Mouse (Mus musculus): Measurements from ENCODE around the gene Olfr1306. TPM values are rescaled to one million over a fixed set of nuclear protein-coding genes. Genes with fewer than 3 reads are reported as not detected.

Olfr1306 gene
- polyA plus RNA-seq (2014; fragmentation: Nextera tagmentation; extraction: Ambion mirVana) = not detected in 2 replicates

GRCm38 (mm10) chr2:111916171-111916570 is at the start of gene Olfr1306:
Gene Olfr1306, minus strand, starts transcription at chr2:111916271.
- WGBS = 87% methylated on average over 1 of the region's 1 CpGs
- DNase-seq (ENCODE audit: low spot score) = no peak

GRCm38 (mm10) chr2:111964844-111965243 is 48.8 kb upstream of the Olfr1306 start, which contains the start of gene Olfr1308:
Gene Olfr1308, minus strand, starts transcription at chr2:111964944.
- H3K4me2 ChIP-seq (ENCODE audit: low read depth, severe bottlenecking) = no peak within 1 kb of the TSS
- no peak within 1 kb of the TSS for H3K9ac ChIP-seq (ENCODE audit: low read length)
- H3K4me1 ChIP-seq (ENCODE audit: control insufficient read depth, insufficient read depth, low read length) = no peaks in the 10 kb centered on the region
- 68% methylated on average over 1 of the region's 1 CpGs for WGBS
- no peak within 1 kb of the TSS for H3K27ac ChIP-seq (replicated peaks; ENCODE audit: low read depth, low read length)
- no peak for ATAC-seq (ENCODE audit: insufficient number of reproducible peaks, low FRiP score, low TSS enrichment, low read depth)
- H3K9me3 ChIP-seq (ENCODE audit: control insufficient read depth, low read length) = no peaks in the 10 kb centered on the region
- DNase-seq (ENCODE audit: low spot score) = no peak
- no peaks in the 10 kb centered on the region for H3K36me3 ChIP-seq (ENCODE audit: control insufficient read depth, insufficient read depth, low read length)
- no peaks in the 10 kb centered on the region for H3K27me3 ChIP-seq (ENCODE audit: control insufficient read depth, insufficient read depth, low read length)
- H3K4me3 ChIP-seq (ENCODE audit: low read depth, low read length) = no peak within 1 kb of the TSS

More at GRCm38 (mm10) chr2:111916171-111916570, at the start of gene Olfr1306:
- no peaks in the 10 kb centered on the region for H3K36me3 ChIP-seq (ENCODE audit: control insufficient read depth, insufficient read depth, low read length)
- H3K4me1 ChIP-seq (ENCODE audit: control insufficient read depth, insufficient read depth, low read length) = no peaks in the 10 kb centered on the region
- H3K27ac ChIP-seq (replicated peaks; ENCODE audit: low read depth, low read length) = no peak within 1 kb of the TSS
- H3K9ac ChIP-seq (ENCODE audit: low read length) = no peak within 1 kb of the TSS
- H3K4me3 ChIP-seq (ENCODE audit: low read depth, low read length) = no peak within 1 kb of the TSS
- no peak within 1 kb of the TSS for H3K4me2 ChIP-seq (ENCODE audit: low read depth, severe bottlenecking)
- peaks cover 2% of the 10 kb centered on the region; the same call in 1 of the 2 replicates for H3K9me3 ChIP-seq (ENCODE audit: control insufficient read depth, low read length)
- no peaks in the 10 kb centered on the region for H3K27me3 ChIP-seq (ENCODE audit: control insufficient read depth, insufficient read depth, low read length)
- no peak for ATAC-seq (ENCODE audit: insufficient number of reproducible peaks, low FRiP score, low TSS enrichment, low read depth)

DNA sequence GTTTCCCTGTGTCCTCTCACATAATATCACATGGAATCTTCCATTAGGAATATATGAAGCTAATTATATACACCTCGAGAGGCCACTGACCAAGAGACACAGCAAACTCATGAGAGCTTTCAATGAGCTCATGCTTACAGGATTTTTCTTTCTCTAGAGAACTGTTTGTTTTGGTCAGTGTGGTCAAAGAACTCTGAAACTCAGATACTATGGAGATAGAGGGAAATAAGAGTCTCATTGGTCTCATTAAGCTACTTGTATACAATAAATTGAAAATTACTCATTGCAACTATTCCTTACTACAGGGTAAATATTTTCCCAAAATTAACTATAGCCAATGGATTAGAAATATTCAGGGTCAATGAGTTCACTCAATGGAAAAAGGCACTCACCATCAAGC is 33.3 kb upstream of the Olfr1306 start, which contains the start of gene Olfr1307:
Gene Olfr1307, minus strand, starts transcription at position 101 of the 400 bp plus-strand sequence.
- no peak within 1 kb of the TSS for H3K4me3 ChIP-seq (ENCODE audit: low read depth, low read length)
- H3K4me1 ChIP-seq (ENCODE audit: control insufficient read depth, insufficient read depth, low read length) = no peaks in the 10 kb centered on the region
- no peak within 1 kb of the TSS for H3K4me2 ChIP-seq (ENCODE audit: low read depth, severe bottlenecking)
- no peaks in the 10 kb centered on the region for H3K36me3 ChIP-seq (ENCODE audit: control insufficient read depth, insufficient read depth, low read length)
- no peaks in the 10 kb centered on the region for H3K9me3 ChIP-seq (ENCODE audit: control insufficient read depth, low read length)
- ATAC-seq (ENCODE audit: insufficient number of reproducible peaks, low FRiP score, low TSS enrichment, low read depth) (no peak), DNase-seq (ENCODE audit: low spot score) (no peak)
- H3K27ac ChIP-seq (replicated peaks; ENCODE audit: low read depth, low read length) = no peak within 1 kb of the TSS
- 75% methylated on average over 1 of the region's 1 CpGs for WGBS
- H3K9ac ChIP-seq (ENCODE audit: low read length) = no peak within 1 kb of the TSS
- no peaks in the 10 kb centered on the region for H3K27me3 ChIP-seq (ENCODE audit: control insufficient read depth, insufficient read depth, low read length)

GRCm38 (mm10) chr2:111877049-111877448 is 39.0 kb downstream of the Olfr1306 start, which contains the start of gene Olfr1305:
Gene Olfr1305, minus strand, starts transcription at chr2:111877149.
- Histone ChIP-seq H3K4me3 (ENCODE audit: low read depth, low read length) (no peak within 1 kb of the TSS), H3K4me1 (ENCODE audit: control insufficient read depth, insufficient read depth, low read length) (no peaks in the 10 kb centered on the region), H3K4me2 (ENCODE audit: low read depth, severe bottlenecking) (no peak within 1 kb of the TSS), H3K27ac (replicated peaks; ENCODE audit: low read depth, low read length) (no peak within 1 kb of the TSS), H3K9me3 (ENCODE audit: control insufficient read depth, low read length) (no peaks in the 10 kb centered on the region), H3K36me3 (ENCODE audit: control insufficient read depth, insufficient read depth, low read length) (no peaks in the 10 kb centered on the region), H3K27me3 (ENCODE audit: control insufficient read depth, insufficient read depth, low read length) (no peaks in the 10 kb centered on the region), H3K9ac (ENCODE audit: low read length) (no peak within 1 kb of the TSS)
- 89% methylated on average over 2 of the region's 2 CpGs for WGBS
- no peak for DNase-seq (ENCODE audit: low spot score)
- no peak for ATAC-seq (ENCODE audit: insufficient number of reproducible peaks, low FRiP score, low TSS enrichment, low read depth)

Other genes starting within 250 kb of the Olfr1306 start
- not detected in 2 replicates for gene Olfr1301, start 165.3 kb downstream of the Olfr1306 start, polyA plus RNA-seq (2014; fragmentation: Nextera tagmentation; extraction: Ambion mirVana)
- gene Olfr1302, start 138.8 kb downstream of the Olfr1306 start, polyA plus RNA-seq (2014; fragmentation: Nextera tagmentation; extraction: Ambion mirVana) = not detected in 2 replicates
- gene Olfr1303, start 95.9 kb downstream of the Olfr1306 start, polyA plus RNA-seq (2014; fragmentation: Nextera tagmentation; extraction: Ambion mirVana) = not detected in 2 replicates
- not detected in 2 replicates for gene Olfr1305, start 39.1 kb downstream of the Olfr1306 start, polyA plus RNA-seq (2014; fragmentation: Nextera tagmentation; extraction: Ambion mirVana)
- gene Olfr1307, start 33.2 kb upstream of the Olfr1306 start, polyA plus RNA-seq (2014; fragmentation: Nextera tagmentation; extraction: Ambion mirVana) = not detected in 2 replicates
- not detected in 2 replicates for gene Olfr1308, start 48.7 kb upstream of the Olfr1306 start, polyA plus RNA-seq (2014; fragmentation: Nextera tagmentation; extraction: Ambion mirVana)
- gene Olfr1309, start 74.0 kb upstream of the Olfr1306 start, polyA plus RNA-seq (2014; fragmentation: Nextera tagmentation; extraction: Ambion mirVana) = not detected in 2 replicates
- not detected in 2 replicates for gene Olfr1310, start 96.4 kb upstream of the Olfr1306 start, polyA plus RNA-seq (2014; fragmentation: Nextera tagmentation; extraction: Ambion mirVana)
- gene Olfr1311, start 108.1 kb upstream of the Olfr1306 start, polyA plus RNA-seq (2014; fragmentation: Nextera tagmentation; extraction: Ambion mirVana) = not detected in 2 replicates
- gene Olfr1312, start 134.0 kb upstream of the Olfr1306 start, polyA plus RNA-seq (2014; fragmentation: Nextera tagmentation; extraction: Ambion mirVana) = not detected in 2 replicates
- not detected in 2 replicates for gene Olfr1313, start 161.6 kb upstream of the Olfr1306 start, polyA plus RNA-seq (2014; fragmentation: Nextera tagmentation; extraction: Ambion mirVana)
- gene Olfr1314, start 180.5 kb upstream of the Olfr1306 start, polyA plus RNA-seq (2014; fragmentation: Nextera tagmentation; extraction: Ambion mirVana) = not detected in 2 replicates
- not detected in 2 replicates for gene Olfr1315-ps1, start 199.2 kb upstream of the Olfr1306 start, polyA plus RNA-seq (2014; fragmentation: Nextera tagmentation; extraction: Ambion mirVana)
- not detected in 2 replicates for gene Olfr1316, start 218.7 kb upstream of the Olfr1306 start, polyA plus RNA-seq (2014; fragmentation: Nextera tagmentation; extraction: Ambion mirVana)
- not detected in 2 replicates for gene Olfr1317, start 224.1 kb upstream of the Olfr1306 start, polyA plus RNA-seq (2014; fragmentation: Nextera tagmentation; extraction: Ambion mirVana)
- not detected in 2 replicates for gene Olfr1318, start 237.9 kb upstream of the Olfr1306 start, polyA plus RNA-seq (2014; fragmentation: Nextera tagmentation; extraction: Ambion mirVana)